Mouse (Mus musculus) liver, embryonic 14.5 days (tissue): Measurements from ENCODE around the gene Epp13. TPM values are rescaled to one million over a fixed set of nuclear protein-coding genes. Genes with fewer than 3 reads are reported as not detected.
"Not testable (repeated sequence)": the region's sequence is repeated elsewhere in the genome, so short reads cannot be mapped to it uniquely, and the experiment has no call there.

Experiments
- ATAC-seq: fragments of 200-750 bp; cut with Nextera tagmentation; 2 replicates; pipeline ENCODE4 v1.8.0; 2017; ENCODE audit warnings: moderate number of reproducible peaks, mild to moderate bottlenecking, moderate library complexity; ENCODE audit not compliant: insufficient read depth
- DNase-seq, 3 experiments: peaks; one replicate each; pipeline ENCODE4 v3.0.0-alpha.2; 2012 to 2013; ENCODE audit warnings: low read depth in 3 of 3, low spot score in 3 of 3
- H3K27ac ChIP-seq: fragments of 300-500 bp; sonication (generic); 2 replicates; pipeline ENCODE4 v1.5.1; 2014; ENCODE audit warnings: moderate library complexity, mild to moderate bottlenecking, control low read depth, inconsistent platforms
- H3K27me3 ChIP-seq: fragments of 300-500 bp; sonication (generic); 2 replicates; pipeline ENCODE4 v1.6.1; 2014; ENCODE audit warnings: mild to moderate bottlenecking, low read length, moderate library complexity; ENCODE audit not compliant: control insufficient read depth, insufficient read depth
- H3K36me3 ChIP-seq: fragments of 300-500 bp; sonication (generic); replicated peaks from 2 replicates; pipeline ENCODE4 v1.6.1; 2014; ENCODE audit warnings: low read depth; ENCODE audit not compliant: control insufficient read depth, insufficient read depth
- H3K4me1 ChIP-seq, 2 experiments: fragments of 200-500 bp in 1 of 2; fragments of 300-500 bp in 1 of 2; sonication (generic) in 1 of 2; replicated peaks; 2 replicates each; pipeline ENCODE4 v1.6.1; 2012 to 2014; ENCODE audit warnings: antibody characterized with exemption in 1 of 2, inconsistent platforms in 1 of 2, low read length in 1 of 2; ENCODE audit not compliant: control insufficient read depth in 2 of 2, insufficient read depth in 2 of 2
- H3K4me2 ChIP-seq: fragments of 300-500 bp; sonication (generic); 2 replicates; pipeline ENCODE4 v1.6.1; 2014; ENCODE audit warnings: low read depth, mild to moderate bottlenecking, control low read depth, moderate library complexity
- H3K4me3 ChIP-seq, 2 experiments: fragments of 200-500 bp in 1 of 2; fragments of 300-500 bp in 1 of 2; sonication (generic) in 1 of 2; 2 replicates each; pipeline ENCODE4 v1.5.1; 2012 to 2014; ENCODE audit warnings: low read depth in 2 of 2, low read length in 2 of 2, mild to moderate bottlenecking in 2 of 2, control low read depth in 1 of 2, inconsistent platforms in 1 of 2, moderate library complexity in 1 of 2; ENCODE audit not compliant: insufficient read depth in 1 of 2
- H3K9ac ChIP-seq: fragments of 300-500 bp; sonication (generic); replicated peaks from 2 replicates; pipeline ENCODE4 v1.6.1; 2014; ENCODE audit warnings: mild to moderate bottlenecking, control low read depth, moderate library complexity
- H3K9me3 ChIP-seq: fragments of 300-500 bp; sonication (generic); 2 replicates; pipeline ENCODE4 v1.6.1; 2016; ENCODE audit warnings: low read length, mixed read lengths; ENCODE audit not compliant: control insufficient read depth
- CTCF ChIP-seq: IDR thresholded peaks from 2 replicates; pipeline ENCODE4 v1.5.1; 2016; ENCODE audit warnings: antibody characterized with exemption, low read depth, control low read depth
- EP300 ChIP-seq: IDR thresholded peaks from 2 replicates; pipeline ENCODE4 v1.6.1; 2016; ENCODE audit warnings: antibody characterized with exemption, low read depth
- WGBS: fragments of 180-500 bp; shearing (Covaris S2); extraction: QIAGEN DNeasy Blood & Tissue Kit; methylation state at CpG from one replicate; pipeline ENCODE4 v1.1.7; 2014; ENCODE audit not compliant: insufficient replicate concordance; 5-methylcytosine and 5-hydroxymethylcytosine counted together
- polyA plus RNA-seq, 2 experiments: library from polyadenylated mRNA; depleted of rRNA in 1 of 2; stranded (reverse) in 1 of 2; unstranded in 1 of 2; fragments of >200 nt; fragmentation: Nextera tagmentation in 1 of 2; extraction: Ambion mirVana in 1 of 2; gene quantifications; 2 replicates each; pipeline versions ENCODE4 v1.2.1 to v1.2.3; 2012 to 2014

Epp13 gene
- polyA plus RNA-seq, 2 experiments = not detected

- no peak for ATAC-seq
- 48% methylated on average over 4 of the region's 4 CpGs for WGBS
- no peaks in the 10 kb centered on the region for H3K36me3 ChIP-seq
- H3K27ac ChIP-seq = no peak overlapping the region
- H3K4me2 ChIP-seq = no peak overlapping the region
- no peaks in the 10 kb centered on the region for H3K27me3 ChIP-seq
- H3K9ac ChIP-seq = no peak overlapping the region
- no peak for TF ChIP-seq CTCF
- no peak for TF ChIP-seq EP300
- no peaks in the 10 kb centered on the region for H3K4me1 ChIP-seq
- no peaks in the 10 kb centered on the region for H3K9me3 ChIP-seq
- H3K4me3 ChIP-seq = no peak overlapping the region
- no peak for DNase-seq
Observed at GRCm38 (mm10) chr7:6257386-6257785, 4.9 kb downstream of the Epp13 start.

- Histone ChIP-seq H3K27ac (no peak overlapping the region), H3K9me3 (no peaks in the 10 kb centered on the region), H3K27me3 (no peaks in the 10 kb centered on the region), H3K4me2 (no peak overlapping the region), H3K36me3 (no peaks in the 10 kb centered on the region), H3K4me3 (no peak overlapping the region), H3K4me1 (no peaks in the 10 kb centered on the region), H3K9ac (no peak overlapping the region)
- TF ChIP-seq EP300 = no peak
- TF ChIP-seq CTCF = no peak
- no peak for ATAC-seq
- 37% methylated on average over 16 of the region's 16 CpGs for WGBS
- no peak for DNase-seq
Observed at GRCm38 (mm10) chr7:6258232-6259220, 6.0 kb downstream of the Epp13 start.

- not testable (repeated sequence) for H3K27me3 ChIP-seq, H3K4me1 ChIP-seq, H3K27ac ChIP-seq, H3K4me2 ChIP-seq, H3K4me3 ChIP-seq, H3K36me3 ChIP-seq, DNase-seq, H3K9ac ChIP-seq, ATAC-seq, H3K9me3 ChIP-seq
- WGBS = 25% methylated on average over 2 of the region's 2 CpGs
Observed at GRCm38 (mm10) chr7:6260004-6260403, 7.5 kb downstream of the Epp13 start.

DNA sequence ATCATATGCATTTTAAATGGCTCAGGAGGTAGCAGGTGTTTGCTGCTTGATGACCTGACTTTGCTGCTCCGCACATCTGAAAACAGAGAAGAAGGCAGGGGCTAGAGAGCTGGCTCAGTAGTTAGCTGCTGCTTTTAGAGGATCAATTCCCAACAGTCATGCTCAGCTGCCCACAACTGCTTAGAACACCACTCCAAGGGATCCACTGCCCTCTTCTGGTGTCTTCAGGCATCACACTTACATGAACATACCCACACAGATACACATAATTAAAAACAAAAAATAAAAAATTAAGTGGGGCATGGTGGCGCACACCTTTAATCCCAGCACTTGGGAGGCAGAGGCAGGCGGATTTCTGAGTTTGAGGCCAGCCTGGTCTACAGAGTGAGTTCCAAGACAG, 9.6 kb downstream of the Epp13 start:
- Histone ChIP-seq H3K9me3 (no peaks in the 10 kb centered on the region), H3K36me3 (no peaks in the 10 kb centered on the region), H3K4me3 (no peak overlapping the region), H3K4me2 (no peak overlapping the region), H3K27ac (no peak overlapping the region), H3K9ac (no peak overlapping the region), H3K27me3 (no peaks in the 10 kb centered on the region), H3K4me1 (no peaks in the 10 kb centered on the region)
- ATAC-seq (no peak), DNase-seq (no peak)
- 68% methylated on average over 3 of the region's 3 CpGs for WGBS
- TF ChIP-seq CTCF = peak; percentile 9; the same call in 1 of the 2 replicates
- TF ChIP-seq EP300 = no peak

GRCm38 (mm10) chr7:6262984-6263383, 10.5 kb downstream of the Epp13 start:
- Histone ChIP-seq H3K9me3 (no peaks in the 10 kb centered on the region), H3K27ac (no peak overlapping the region), H3K36me3 (no peaks in the 10 kb centered on the region), H3K9ac (no peak overlapping the region), H3K4me2 (no peak overlapping the region), H3K4me1 (no peaks in the 10 kb centered on the region), H3K4me3 (no peak overlapping the region), H3K27me3 (no peaks in the 10 kb centered on the region)
- DNase-seq (no peak), ATAC-seq (no peak)
- TF ChIP-seq EP300 (no peak), CTCF (no peak)
- 55% methylated on average over 4 of the region's 4 CpGs for WGBS
